Comparison of ENCODE assay signal across 18 mouse cellular contexts in the genomic region with DNA sequence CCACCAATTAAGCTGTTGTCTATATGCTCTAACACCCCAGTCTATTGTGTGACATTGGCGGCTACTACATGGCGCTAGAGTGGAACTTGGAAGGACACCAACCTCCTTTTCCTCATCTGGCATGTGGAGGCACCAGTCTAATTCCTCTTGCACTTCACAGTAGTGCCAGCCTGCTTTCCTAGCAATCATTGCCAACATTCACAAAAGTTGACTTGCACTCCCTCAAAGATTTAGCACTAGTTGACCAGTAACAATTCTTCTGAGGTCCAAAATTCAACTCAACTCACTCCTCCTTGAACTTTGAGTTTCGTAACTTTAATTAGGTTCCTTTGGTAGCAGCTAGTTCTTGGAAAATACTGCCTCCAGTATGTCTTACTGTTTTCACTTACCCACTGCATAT.
"Had no signal": no experiment of that assay in that cellular context is flagged by ENCODE, and none has a peak within 500 bp of the region (broad histone marks: within the 10 kb centered on the region; RNA-seq: fewer than 3 reads in every experiment).

No protein-coding gene starts in this region.

- ATAC-seq: midbrain, embryonic 16.5 days had no signal

- H3K4me1 ChIP-seq: midbrain, embryonic 10.5 days; neural tube, embryonic 13.5 days; neural tube, embryonic 15.5 days; stomach, embryonic 15.5 days had no signal

- H3K9ac ChIP-seq: lung, embryonic 14.5 days; neural tube, embryonic 13.5 days; neural tube, embryonic 15.5 days; stomach, embryonic 15.5 days had no signal

- H3K36me3 ChIP-seq: midbrain, embryonic 10.5 days; neural tube, embryonic 13.5 days; neural tube, embryonic 15.5 days; stomach, embryonic 15.5 days had no signal

- H3K9me3 ChIP-seq: midbrain, embryonic 10.5 days; neural tube, embryonic 13.5 days; neural tube, embryonic 15.5 days; stomach, embryonic 15.5 days had no signal

- H3K4me2 ChIP-seq: lung, embryonic 14.5 days; neural tube, embryonic 13.5 days; neural tube, embryonic 15.5 days; stomach, embryonic 15.5 days had no signal

- H3K27ac ChIP-seq: midbrain, embryonic 10.5 days; neural tube, embryonic 13.5 days; neural tube, embryonic 15.5 days; stomach, embryonic 15.5 days; stomach, postnatal 0 days had no signal

- H3K27me3 ChIP-seq: neural tube, embryonic 13.5 days; neural tube, embryonic 15.5 days; stomach, embryonic 15.5 days had no signal

- DNase-seq: lung, adult 18-20 months; lung, embryonic 14.5 days; lung, postnatal 10 days; lung, postnatal 4 days; midbrain, embryonic 14.5 days; retina, postnatal 1 day; right cerebral cortex, adult 18-20 months; right cerebral cortex, postnatal 14 days; thymus, adult 2 months; thymus, postnatal 25 days; thymus, postnatal 4 days had no signal

- H3K4me3 ChIP-seq: midbrain, embryonic 10.5 days; myocyte; neural tube, embryonic 13.5 days; neural tube, embryonic 15.5 days; stomach, embryonic 15.5 days had no signal
